Comparison of ENCODE assay signal across 21 mouse cellular contexts in genomic region chr7:132683923-132684322, GRCm38 (mm10).
A peak's percentile ranks its signal among the peaks of the same experiment; 100 is the strongest.
DNase-seq lines count a peak whose midpoint lies in the region; TF ChIP-seq lines count a peak whose summit lies in the region.
"Had no signal": no experiment of that assay in that cellular context is flagged by ENCODE, and none has a peak within 500 bp of the region (broad histone marks: within the 10 kb centered on the region; RNA-seq: fewer than 3 reads in every experiment).

No protein-coding gene starts in this region.

- TF ChIP-seq POLR2A in cerebellum, adult 2 months (IDR thresholded peaks at IDR 0.05; ENCODE audit: borderline replicate concordance, insufficient read depth, low read length): no peak

- WGBS in cerebellum, adult 2 months: 62% methylated on average over 4 of the region's 4 CpGs
- WGBS in heart, embryonic 10.5 days: 83% methylated on average over 4 of the region's 4 CpGs

- no peaks in the 10 kb centered on the region for H3K27me3 ChIP-seq in cerebellum, adult 2 months (ENCODE audit: control insufficient read depth, insufficient read depth, low read length)
- H3K27me3 ChIP-seq in heart, embryonic 10.5 days (ENCODE audit: insufficient read depth, poor library complexity, severe bottlenecking): no peaks in the 10 kb centered on the region
- H3K27me3 ChIP-seq: forebrain, embryonic 13.5 days; heart, embryonic 15.5 days; hindbrain, embryonic 12.5 days had no signal

- intact Hi-C loops in heart, postnatal 10 days (cut with DNase I): no loop called here

- H3K4me3 ChIP-seq in cerebellum, adult 2 months (replicated peaks; ENCODE audit: insufficient read depth, low read depth, low read length): no peak overlapping the region
- H3K4me3 ChIP-seq in heart, embryonic 10.5 days: no peak overlapping the region
- H3K4me3 ChIP-seq: forebrain, embryonic 13.5 days; heart, embryonic 15.5 days; hindbrain, embryonic 12.5 days; layer of hippocampus, adult 2 months had no signal

- H3K36me3 ChIP-seq in heart, embryonic 10.5 days: no peaks in the 10 kb centered on the region
- H3K36me3 ChIP-seq: G1E; heart, embryonic 15.5 days; hindbrain, embryonic 12.5 days had no signal

- H3K4me1 ChIP-seq in cerebellum, adult 2 months (ENCODE audit: control insufficient read depth, insufficient read depth, low read length): peaks cover 59% of the 10 kb centered on the region
- H3K4me1 ChIP-seq in heart, embryonic 10.5 days: peaks cover 42% of the 10 kb centered on the region
- H3K4me1 ChIP-seq: forebrain, embryonic 13.5 days had no signal

- DNase-seq in cerebellum, adult 2 months: peak; percentile 38 to 62
- no peak for DNase-seq in cerebellum, postnatal 4 days (ENCODE audit: low spot score in 2 of 2)
- peak; percentile 39 to 71 for DNase-seq in heart, adult 9 months (ENCODE audit: low spot score in 2 of 2)
- no peak for DNase-seq in heart, embryonic 10.5 days (ENCODE audit: low spot score)
- DNase-seq in adrenal gland, postnatal 36 days: peak; percentile 48 to 54
- DNase-seq in heart, postnatal 10 days: peak; percentile 58 to 62
- DNase-seq in right cerebral cortex, adult 18-20 months: no peak
- DNase-seq in retina, postnatal 1 day: no peak
- DNase-seq: cerebellum, postnatal 36 days; gastrocnemius, postnatal 10 days; kidney, adult 18-20 months; kidney, postnatal 10 days; layer of hippocampus, postnatal 36 days; lung, adult 18-20 months; right cerebral cortex, postnatal 4 days; thymus, postnatal 14 days had no signal

- TF ChIP-seq CTCF in cerebellum, adult 2 months (IDR thresholded peaks at IDR 0.05; ENCODE audit: borderline replicate concordance, insufficient read depth, low read depth, low read length): no peak

- H3K27ac ChIP-seq in cerebellum, adult 2 months (ENCODE audit: insufficient read depth, low read length): peak overlapping the region; percentile 76
- H3K27ac ChIP-seq in heart, embryonic 10.5 days: no peak overlapping the region
- H3K27ac ChIP-seq: forebrain, embryonic 13.5 days; heart, embryonic 15.5 days; hindbrain, embryonic 12.5 days; layer of hippocampus, adult 2 months had no signal

- no peaks in the 10 kb centered on the region for H3K9me3 ChIP-seq in heart, embryonic 10.5 days
- H3K9me3 ChIP-seq: forebrain, embryonic 13.5 days; G1E; heart, embryonic 15.5 days; hindbrain, embryonic 12.5 days had no signal

Comparison
In these comparisons a context has a peak if more than half of its experiments do, and no peak if none do; other contexts are left out.
1. DNase-seq: peak in cerebellum, adult 2 months (2 of 2), heart, adult 9 months (2 of 2), adrenal gland, postnatal 36 days (2 of 2) and heart, postnatal 10 days (2 of 2); none in cerebellum, postnatal 4 days (0 of 2), heart, embryonic 10.5 days (single experiment), right cerebral cortex, adult 18-20 months (single experiment) and retina, postnatal 1 day (single experiment).